Mouse (Mus musculus) heart, embryonic 12.5 days (tissue): Measurements from ENCODE around the gene Ccdc87. TPM values are rescaled to one million over a fixed set of nuclear protein-coding genes. Genes with fewer than 3 reads are reported as not detected.

Source experiments
- ATAC-seq: fragments of 200-750 bp; cut with Nextera tagmentation; 2 replicates; pipeline ENCODE4 v1.8.0; 2017; ENCODE audit warnings: moderate TSS enrichment, moderate library complexity; ENCODE audit not compliant: insufficient number of reproducible peaks, low FRiP score
- H3K27ac ChIP-seq: fragments of 300-500 bp; sonication (generic); 2 replicates; pipeline ENCODE4 v1.5.1; 2016; ENCODE audit warnings: mild to moderate bottlenecking, moderate library complexity; ENCODE audit not compliant: poor library complexity, severe bottlenecking
- H3K27me3 ChIP-seq: fragments of 300-500 bp; sonication (generic); replicated peaks from 2 replicates; pipeline ENCODE4 v1.6.1; 2016; ENCODE audit warnings: mild to moderate bottlenecking, moderate library complexity
- H3K36me3 ChIP-seq: fragments of 300-500 bp; sonication (generic); 2 replicates; pipeline ENCODE4 v1.6.1; 2016; ENCODE audit warnings: mild to moderate bottlenecking, moderate library complexity
- H3K4me1 ChIP-seq: fragments of 300-500 bp; sonication (generic); replicated peaks from 2 replicates; pipeline ENCODE4 v1.6.1; 2016; ENCODE audit warnings: mild to moderate bottlenecking
- H3K4me2 ChIP-seq: fragments of 300-500 bp; sonication (generic); 2 replicates; pipeline ENCODE4 v1.6.1; 2016; ENCODE audit warnings: mild to moderate bottlenecking, moderate library complexity
- H3K4me3 ChIP-seq: fragments of 300-500 bp; sonication (generic); 2 replicates; pipeline ENCODE4 v1.5.1; 2016; ENCODE audit warnings: mild to moderate bottlenecking
- H3K9ac ChIP-seq: fragments of 300-500 bp; sonication (generic); 2 replicates; pipeline ENCODE4 v1.6.1; 2016; ENCODE audit warnings: mild to moderate bottlenecking, moderate library complexity
- H3K9me3 ChIP-seq: fragments of 300-500 bp; sonication (generic); replicated peaks from 2 replicates; pipeline ENCODE4 v1.6.1; 2016; ENCODE audit warnings: mild to moderate bottlenecking, moderate library complexity
- whole genome bisulfite sequencing: fragments of 180-500 bp; shearing (Covaris S2); methylation state at CpG from one replicate; pipeline ENCODE4 v1.1.7; 2016; 5-methylcytosine and 5-hydroxymethylcytosine counted together
- polyA plus RNA-seq: library from polyadenylated mRNA; unstranded; fragments of >200 nt; fragmentation: Nextera tagmentation; extraction: Ambion mirVana; gene quantifications from 2 replicates; pipeline ENCODE4 v1.2.1, GENCODE M21; 2016

Gene Ccdc87
- polyA plus RNA-seq, 1 experiment from 2014 or later = not detected

- peaks cover 4% of the 10 kb centered on the region for H3K36me3 ChIP-seq
- no peak overlapping the region for H3K4me3 ChIP-seq
- no peaks in the 10 kb centered on the region for H3K9me3 ChIP-seq
- WGBS = 76% methylated on average over 9 of the region's 9 CpGs
- no peak for ATAC-seq
- H3K9ac ChIP-seq = no peak overlapping the region
- H3K27me3 ChIP-seq = peaks cover 36% of the 10 kb centered on the region
- H3K27ac ChIP-seq = no peak overlapping the region
- H3K4me2 ChIP-seq = no peak overlapping the region
- peaks cover 15% of the 10 kb centered on the region for H3K4me1 ChIP-seq
Observed at GRCm38 (mm10) chr19:4840848-4841247, 1.7 kb downstream of the Ccdc87 start.

DNA sequence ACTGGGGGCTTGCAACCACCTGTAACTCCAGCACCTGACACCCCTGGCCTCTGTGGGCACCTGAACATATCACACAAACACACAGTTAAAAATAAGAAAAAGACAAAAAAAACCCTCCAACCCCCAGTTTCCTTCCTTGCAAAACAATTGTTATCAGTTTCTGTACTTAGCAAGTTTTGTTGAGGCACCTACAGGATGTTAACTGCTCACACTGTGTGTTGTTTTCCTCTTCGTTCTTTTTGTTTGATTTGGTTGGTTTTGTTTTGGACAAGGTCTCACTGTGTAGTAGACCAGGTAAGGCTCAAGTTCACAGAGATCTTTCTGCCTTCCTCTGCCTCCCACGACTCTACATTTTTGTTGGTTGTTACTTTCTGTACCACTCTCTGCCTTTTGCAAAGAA lies 3.4 kb downstream of the Ccdc87 start:
- peaks cover 15% of the 10 kb centered on the region for H3K4me1 ChIP-seq
- no peaks in the 10 kb centered on the region for H3K9me3 ChIP-seq
- WGBS = 56% methylated on average over 2 of the region's 2 CpGs
- no peak overlapping the region for H3K9ac ChIP-seq
- no peak overlapping the region for H3K4me2 ChIP-seq
- no peak for ATAC-seq
- H3K27ac ChIP-seq = no peak overlapping the region
- H3K36me3 ChIP-seq = no peaks in the 10 kb centered on the region
- H3K4me3 ChIP-seq = no peak overlapping the region
- peaks cover 36% of the 10 kb centered on the region for H3K27me3 ChIP-seq

GRCm38 (mm10) chr19:4845846-4846245 lies 6.7 kb downstream of the Ccdc87 start:
- Histone ChIP-seq H3K27ac (no peak overlapping the region), H3K9me3 (no peaks in the 10 kb centered on the region), H3K9ac (no peak overlapping the region), H3K27me3 (peaks cover 37% of the 10 kb centered on the region), H3K4me1 (no peaks in the 10 kb centered on the region), H3K4me3 (no peak overlapping the region), H3K36me3 (no peaks in the 10 kb centered on the region), H3K4me2 (no peak overlapping the region)
- 46% methylated on average over 2 of the region's 2 CpGs for WGBS
- ATAC-seq = no peak

DNA sequence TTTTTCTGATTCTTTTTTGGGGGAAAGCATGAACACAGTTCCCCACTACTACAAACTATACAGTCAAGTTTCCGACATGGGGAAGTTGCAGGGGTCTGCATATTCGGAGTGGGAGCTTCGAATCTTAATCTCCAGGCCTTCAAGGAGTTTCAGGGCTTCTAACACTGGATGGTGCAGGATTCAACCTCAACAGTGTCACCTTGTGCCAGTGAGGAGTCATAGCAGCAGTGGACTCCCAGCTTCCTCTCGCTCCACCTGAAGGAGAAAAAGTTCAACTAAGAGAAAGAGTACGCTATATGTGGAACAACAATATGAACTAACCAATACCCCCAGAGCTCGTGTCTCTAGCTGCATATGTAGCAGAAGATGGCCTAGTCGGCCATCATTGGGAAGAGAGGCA lies 8.3 kb downstream of the Ccdc87 start:
- no peak overlapping the region for H3K4me2 ChIP-seq
- no peaks in the 10 kb centered on the region for H3K36me3 ChIP-seq
- no peak overlapping the region for H3K9ac ChIP-seq
- H3K4me1 ChIP-seq = no peaks in the 10 kb centered on the region
- H3K27me3 ChIP-seq = peaks cover 22% of the 10 kb centered on the region
- H3K27ac ChIP-seq = no peak overlapping the region
- no peaks in the 10 kb centered on the region for H3K9me3 ChIP-seq
- 28% methylated on average over 7 of the region's 7 CpGs for WGBS
- H3K4me3 ChIP-seq = no peak overlapping the region
- no peak for ATAC-seq

DNA sequence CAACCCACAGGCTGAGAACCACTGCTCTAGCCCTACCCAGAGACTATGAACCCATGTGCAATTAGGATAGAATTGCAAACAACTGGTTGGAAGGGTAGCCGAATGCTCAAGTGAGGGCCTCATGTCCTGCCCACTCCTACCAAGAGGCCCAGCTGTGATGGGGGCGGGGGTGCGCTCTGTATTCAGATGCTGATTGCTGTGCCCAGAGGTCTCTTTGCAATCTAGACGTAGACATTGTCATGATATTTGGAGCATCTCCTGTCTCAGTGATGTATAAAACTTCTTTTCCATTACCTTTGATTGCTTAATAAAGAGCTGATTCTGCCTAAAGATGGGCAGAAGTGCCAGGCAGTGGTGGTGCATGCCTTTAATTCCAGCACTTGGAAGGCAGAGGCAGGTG lies 10.6 kb downstream of the Ccdc87 start:
- Histone ChIP-seq H3K4me1 (peaks cover 4% of the 10 kb centered on the region; the same call in 1 of the 2 replicates), H3K27ac (no peak overlapping the region), H3K9me3 (no peaks in the 10 kb centered on the region), H3K27me3 (peaks cover 15% of the 10 kb centered on the region), H3K36me3 (no peaks in the 10 kb centered on the region), H3K4me3 (no peak overlapping the region), H3K9ac (no peak overlapping the region), H3K4me2 (no peak overlapping the region)
- 41% methylated on average over 4 of the region's 4 CpGs for WGBS
- ATAC-seq = no peak

- Histone ChIP-seq H3K9ac (no peak overlapping the region), H3K4me2 (no peak overlapping the region), H3K36me3 (no peaks in the 10 kb centered on the region), H3K9me3 (no peaks in the 10 kb centered on the region), H3K27ac (no peak overlapping the region), H3K4me3 (no peak overlapping the region), H3K4me1 (peaks cover 5% of the 10 kb centered on the region; the same call in 1 of the 2 replicates), H3K27me3 (peaks cover 15% of the 10 kb centered on the region)
- no peak for ATAC-seq
- 46% methylated on average over 5 of the region's 5 CpGs for WGBS
Observed at GRCm38 (mm10) chr19:4850281-4850680, 11.1 kb downstream of the Ccdc87 start.

DNA sequence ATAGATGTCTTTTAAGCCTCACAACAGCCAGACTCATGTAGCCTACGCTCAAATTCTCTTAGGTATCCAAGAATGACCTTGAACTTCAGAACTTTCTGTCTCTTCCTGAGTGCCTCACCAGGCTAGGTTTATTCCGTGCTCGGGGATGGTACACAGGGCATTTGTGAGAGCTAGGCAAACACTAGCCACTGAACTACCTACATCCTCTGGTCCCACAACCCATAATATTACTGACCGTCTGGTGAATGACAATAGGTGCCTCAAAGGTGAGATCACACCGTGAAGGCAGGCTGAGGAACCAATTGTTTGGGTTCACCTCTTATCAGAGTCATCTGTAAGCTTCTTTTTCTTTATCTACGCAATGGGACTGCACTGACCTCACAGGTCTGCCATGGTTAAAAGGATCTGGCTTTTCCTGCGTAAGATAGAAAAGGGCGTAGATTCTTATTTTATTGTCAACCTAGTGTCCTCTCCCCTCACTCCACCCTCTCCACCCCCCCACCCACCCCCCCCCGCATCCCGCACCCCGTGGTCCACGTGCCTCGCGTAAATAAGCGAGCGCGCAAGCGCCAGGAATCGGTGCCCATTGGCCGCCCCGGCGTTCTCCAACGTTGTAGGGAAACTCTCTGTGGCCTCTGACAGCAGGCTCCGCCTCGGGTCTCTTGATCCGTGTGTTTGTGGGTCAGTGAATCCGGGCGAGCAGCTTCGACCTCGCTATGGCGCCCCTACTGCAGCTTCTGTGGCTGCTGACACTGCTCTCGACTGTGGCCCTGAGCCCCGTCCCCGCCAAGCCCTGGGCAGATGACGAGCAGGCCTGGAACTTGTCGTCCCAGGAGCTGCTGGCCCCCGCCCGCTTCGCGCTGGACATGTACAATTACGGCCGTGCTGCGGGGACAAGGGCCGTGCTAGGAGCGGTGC lies 15.6 kb downstream of the Ccdc87 start, which contains the start of gene Ctsf:
Gene Ctsf, plus strand, starts transcription at position 579 of the 918 bp plus-strand sequence.
- peak; percentile 77 for ATAC-seq
- Histone ChIP-seq H3K36me3 (0 out of 2 replicates have a peak, but pooled peaks cover 7% of the 10 kb centered on the region), H3K27me3 (peaks cover 27% of the 10 kb centered on the region), H3K9ac (peak within 1 kb of the TSS; percentile 73), H3K4me3 (peak within 1 kb of the TSS; percentile 59), H3K4me1 (peaks cover 9% of the 10 kb centered on the region; the same call in 1 of the 2 replicates), H3K27ac (peak within 1 kb of the TSS; percentile 48; the same call in 1 of the 2 replicates), H3K9me3 (no peaks in the 10 kb centered on the region), H3K4me2 (peak within 1 kb of the TSS; percentile 96)
- WGBS = 4% methylated on average over 45 of the region's 45 CpGs

DNA sequence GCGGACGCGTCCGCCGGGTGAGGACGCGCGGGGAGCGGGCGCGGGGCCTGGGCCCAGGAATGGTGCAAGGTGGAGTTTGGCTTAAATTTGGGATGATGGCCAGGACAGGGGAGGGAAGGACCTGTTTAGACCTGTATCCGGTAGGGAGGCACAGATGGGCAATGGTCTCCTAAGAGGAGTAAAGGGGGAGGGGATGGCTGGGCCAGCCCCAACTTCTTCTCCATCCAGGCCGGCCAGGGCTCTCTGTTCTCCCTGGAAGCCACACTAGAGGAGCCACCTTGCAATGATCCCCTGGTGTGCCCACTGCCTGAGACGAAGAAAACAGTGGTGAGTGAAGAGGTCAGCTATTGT lies 16.3 kb downstream of the Ccdc87 start:
- Histone ChIP-seq H3K36me3 (0 out of 2 replicates have a peak, but pooled peaks cover 7% of the 10 kb centered on the region), H3K9me3 (no peaks in the 10 kb centered on the region), H3K27ac (peak overlapping the region; percentile 48; the same call in 1 of the 2 replicates), H3K4me3 (peak overlapping the region; percentile 59), H3K4me2 (peak overlapping the region; percentile 96), H3K27me3 (peaks cover 24% of the 10 kb centered on the region), H3K4me1 (peaks cover 9% of the 10 kb centered on the region; the same call in 1 of the 2 replicates), H3K9ac (peak overlapping the region; percentile 73)
- no peak for ATAC-seq
- WGBS = 4% methylated on average over 14 of the region's 14 CpGs

DNA sequence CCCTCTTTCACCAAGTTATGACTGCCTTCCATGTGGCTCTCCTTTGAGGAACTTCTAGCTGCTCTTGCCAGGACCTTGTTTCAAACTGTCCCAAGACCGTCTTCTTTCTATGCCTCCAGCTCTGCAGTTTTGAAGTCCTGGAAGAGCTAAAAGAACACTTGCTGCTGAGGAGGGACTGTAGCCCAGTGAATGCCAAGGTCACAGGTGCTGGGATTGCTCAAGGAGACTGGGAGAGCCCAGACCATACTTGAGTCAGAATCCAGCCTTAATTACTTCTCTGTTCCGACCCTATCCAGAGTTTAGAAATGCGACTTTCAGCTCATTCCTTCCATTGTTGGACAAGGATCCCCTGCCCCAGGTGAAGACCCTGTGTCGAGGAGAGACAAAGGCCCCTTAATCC lies 16.8 kb downstream of the Ccdc87 start:
- Histone ChIP-seq H3K9ac (no peak overlapping the region), H3K4me2 (peak overlapping the region; percentile 96), H3K27me3 (peaks cover 20% of the 10 kb centered on the region), H3K9me3 (no peaks in the 10 kb centered on the region), H3K27ac (no peak overlapping the region), H3K36me3 (0 out of 2 replicates have a peak, but pooled peaks cover 7% of the 10 kb centered on the region), H3K4me3 (peak overlapping the region; percentile 59; the same call in 1 of the 2 replicates), H3K4me1 (peaks cover 9% of the 10 kb centered on the region; the same call in 1 of the 2 replicates)
- 84% methylated on average over 4 of the region's 4 CpGs for WGBS
- ATAC-seq = no peak

DNA sequence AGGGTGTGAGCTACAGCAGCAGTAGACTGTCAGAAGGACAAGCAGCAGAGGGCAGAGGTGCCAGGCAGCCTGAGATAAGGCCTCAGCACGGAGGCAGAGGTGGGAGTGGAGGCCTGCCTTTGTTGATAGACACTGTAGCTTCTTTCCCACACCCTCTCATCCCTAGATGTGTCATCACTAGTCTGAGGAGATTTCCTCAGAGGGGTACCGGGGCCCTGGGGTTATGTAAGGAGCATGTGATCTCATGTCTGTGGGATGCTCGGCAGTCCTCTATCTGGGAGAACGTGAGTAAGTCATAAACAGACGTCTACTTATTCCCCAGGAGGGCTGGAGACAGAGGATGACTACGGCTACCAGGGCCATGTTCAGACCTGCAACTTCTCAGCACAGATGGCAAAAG lies 19.9 kb downstream of the Ccdc87 start:
- Histone ChIP-seq H3K9me3 (no peaks in the 10 kb centered on the region), H3K4me2 (no peak overlapping the region), H3K9ac (no peak overlapping the region), H3K27me3 (peaks cover 29% of the 10 kb centered on the region), H3K4me1 (peaks cover 9% of the 10 kb centered on the region; the same call in 1 of the 2 replicates), H3K27ac (no peak overlapping the region), H3K4me3 (no peak overlapping the region), H3K36me3 (0 out of 2 replicates have a peak, but pooled peaks cover 10% of the 10 kb centered on the region)
- 47% methylated on average over 6 of the region's 6 CpGs for WGBS
- ATAC-seq = peak; percentile 63

DNA sequence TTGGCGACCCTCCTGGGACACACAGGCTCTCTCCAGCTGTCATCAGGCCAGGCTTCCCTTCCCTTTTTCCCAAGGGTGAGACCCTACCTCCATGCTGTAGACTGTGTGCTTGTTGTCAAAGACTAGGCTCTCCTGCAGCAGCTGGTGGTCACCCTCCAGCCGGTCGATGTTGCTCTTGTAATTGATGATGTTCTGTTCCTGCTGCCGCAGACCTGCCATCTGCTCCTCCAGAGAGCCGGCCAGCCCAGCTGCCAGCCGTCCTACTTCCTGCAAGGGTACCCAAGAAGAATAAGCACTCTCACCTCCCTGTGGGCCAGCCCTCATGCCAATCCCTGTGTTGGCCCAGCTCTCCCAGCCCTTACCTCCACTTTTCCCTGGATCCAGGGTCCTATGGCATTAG lies 23.9 kb downstream of the Ccdc87 start:
- Histone ChIP-seq H3K36me3 (0 out of 2 replicates have a peak, but pooled peaks cover 4% of the 10 kb centered on the region), H3K9me3 (no peaks in the 10 kb centered on the region), H3K27me3 (peaks cover 36% of the 10 kb centered on the region), H3K4me1 (peaks cover 4% of the 10 kb centered on the region; the same call in 1 of the 2 replicates), H3K4me2 (no peak overlapping the region), H3K9ac (no peak overlapping the region), H3K4me3 (no peak overlapping the region), H3K27ac (no peak overlapping the region)
- WGBS = 76% methylated on average over 6 of the region's 6 CpGs
- no peak for ATAC-seq
